Mouse (Mus musculus) MEL (cell line): ENCODE measurements around the gene Chuk. TPM values are rescaled to one million over a fixed set of nuclear protein-coding genes. Genes with fewer than 3 reads are reported as not detected.
A peak's percentile ranks its signal among the peaks of the same experiment; 100 is the strongest.

ENCODE experiments used
- DNase-seq: peaks from one replicate; pipeline ENCODE4 v3.0.0; 2011; ENCODE audit warnings: low read depth, low spot score
- H3K27ac ChIP-seq: 2 replicates; pipeline ENCODE4 v1.5.1; 2012; ENCODE audit warnings: low read depth, mild to moderate bottlenecking, control low read depth, low read length, moderate library complexity; ENCODE audit not compliant: control insufficient read depth
- H3K27me3 ChIP-seq, 2 experiments: fragments of 150-350 bp in 1 of 2; sonication (generic) in 1 of 2; 2 replicates each; pipeline ENCODE4 v1.6.1; 2012; ENCODE audit warnings: low read length in 2 of 2, mild to moderate bottlenecking in 2 of 2, improper control_type of control experiment in 1 of 2, moderate library complexity in 1 of 2; ENCODE audit not compliant: insufficient read depth in 2 of 2, control insufficient read depth in 1 of 2
- H3K36me3 ChIP-seq, 2 experiments: 2 replicates each; pipeline ENCODE4 v1.6.1; 2012 to 2014; ENCODE audit warnings: low read length in 2 of 2, improper control_type of control experiment in 1 of 2, inconsistent platforms in 1 of 2, mild to moderate bottlenecking in 1 of 2; ENCODE audit not compliant: insufficient read depth in 2 of 2, control insufficient read depth in 1 of 2
- H3K4me1 ChIP-seq, 2 experiments: fragments of 150-350 bp in 1 of 2; sonication (generic) in 1 of 2; 2 replicates each; pipeline ENCODE4 v1.6.1; 2012; ENCODE audit warnings: low read length in 2 of 2, improper control_type of control experiment in 1 of 2, mild to moderate bottlenecking in 1 of 2; ENCODE audit not compliant: insufficient read depth in 2 of 2, control insufficient read depth in 1 of 2
- H3K4me3 ChIP-seq, 2 experiments: fragments of 150-350 bp in 1 of 2; sonication (generic) in 1 of 2; 2 replicates each; pipeline ENCODE4 v1.5.1; 2012; ENCODE audit warnings: low read depth in 2 of 2, low read length in 2 of 2, mild to moderate bottlenecking in 2 of 2, moderate library complexity in 2 of 2, control low read depth in 1 of 2, improper control_type of control experiment in 1 of 2; ENCODE audit not compliant: control insufficient read depth in 1 of 2, insufficient read depth in 1 of 2
- H3K79me2 ChIP-seq: 2 replicates; pipeline ENCODE4 v1.6.1; 2012; ENCODE audit warnings: mild to moderate bottlenecking, low read length, moderate library complexity; ENCODE audit not compliant: control insufficient read depth, poor library complexity, insufficient read depth
- H3K9ac ChIP-seq: 2 replicates; pipeline ENCODE4 v1.6.1; 2012; ENCODE audit warnings: low read depth, mild to moderate bottlenecking, control low read depth, low read length, moderate library complexity; ENCODE audit not compliant: control insufficient read depth, poor library complexity, severe bottlenecking
- H3K9me3 ChIP-seq: fragments of 150-350 bp; sonication (generic); replicated peaks from 2 replicates; pipeline ENCODE4 v1.6.1; 2012; ENCODE audit warnings: mild to moderate bottlenecking, low read length, improper control_type of control experiment, moderate library complexity; ENCODE audit not compliant: insufficient read depth
- BHLHE40 ChIP-seq: IDR thresholded peaks from 2 replicates; pipeline ENCODE4 v1.6.1; 2012; ENCODE audit warnings: low read depth, mild to moderate bottlenecking, inconsistent platforms, low read length, improper control_type of control experiment, borderline replicate concordance
- CHD2 ChIP-seq: IDR thresholded peaks from 2 replicates; pipeline ENCODE4 v1.6.1; 2011; ENCODE audit warnings: low read length, improper control_type of control experiment
- CTCF ChIP-seq, 3 experiments: IDR thresholded peaks in 2 of 3; conservative IDR thresholded peaks in 1 of 3; 2 replicates each; pipeline ENCODE4 v1.5.1; 2011 to 2012; ENCODE audit warnings: low read length in 3 of 3, low read depth in 2 of 3, mild to moderate bottlenecking in 2 of 3, improper control_type of control experiment in 1 of 3, inconsistent platforms in 1 of 3, mixed read lengths in 1 of 3, moderate library complexity in 1 of 3; ENCODE audit not compliant: control insufficient read depth in 1 of 3, insufficient read depth in 1 of 3, poor library complexity in 1 of 3, severe bottlenecking in 1 of 3
- E2F4 ChIP-seq: IDR thresholded peaks from 2 replicates; pipeline ENCODE4 v1.6.1; 2011; ENCODE audit warnings: low read depth, low read length, improper control_type of control experiment, borderline replicate concordance
- ETS1 ChIP-seq: IDR thresholded peaks from 2 replicates; pipeline ENCODE4 v1.6.1; 2012; ENCODE audit warnings: low read depth, mild to moderate bottlenecking, inconsistent platforms, low read length, improper control_type of control experiment, moderate library complexity
- GABPA ChIP-seq: IDR thresholded peaks from 2 replicates; pipeline ENCODE4 v1.6.1; 2012; ENCODE audit warnings: low read depth, mild to moderate bottlenecking, inconsistent platforms, low read length, improper control_type of control experiment, moderate library complexity
- JUND ChIP-seq: IDR thresholded peaks from 2 replicates; pipeline ENCODE4 v1.6.1; 2011; ENCODE audit warnings: low read depth, mild to moderate bottlenecking, improper control_type of control experiment, low read length
- KAT2A ChIP-seq: conservative IDR thresholded peaks from 2 replicates; pipeline ENCODE4 v1.6.1; 2012; ENCODE audit warnings: low read depth, low read length, improper control_type of control experiment, inconsistent platforms
- MAX ChIP-seq: IDR thresholded peaks from 2 replicates; pipeline ENCODE4 v1.6.1; 2011; ENCODE audit warnings: low read length, improper control_type of control experiment
- MEF2A ChIP-seq: IDR thresholded peaks from 2 replicates; pipeline ENCODE4 v1.6.1; 2014; ENCODE audit warnings: low read depth, mild to moderate bottlenecking, inconsistent platforms, low read length, improper control_type of control experiment; ENCODE audit not compliant: poor library complexity, insufficient replicate concordance, severe bottlenecking; ENCODE audit errors: extremely low read depth
- MXI1 ChIP-seq: IDR thresholded peaks from 2 replicates; pipeline ENCODE4 v1.6.1; 2011; ENCODE audit warnings: mild to moderate bottlenecking, low read depth, low read length, improper control_type of control experiment
- NRF1 ChIP-seq: IDR thresholded peaks from 2 replicates; pipeline ENCODE4 v1.6.1; 2014; ENCODE audit warnings: low read depth, mild to moderate bottlenecking, inconsistent platforms, low read length, improper control_type of control experiment, moderate library complexity; ENCODE audit not compliant: poor library complexity, insufficient read depth, severe bottlenecking
- POLR2A ChIP-seq, 2 experiments: IDR thresholded peaks; 2 replicates each; pipeline ENCODE4 v1.6.1; 2011 to 2012; ENCODE audit warnings: low read length in 2 of 2, mild to moderate bottlenecking in 2 of 2, control low read depth in 1 of 2, improper control_type of control experiment in 1 of 2, low read depth in 1 of 2, moderate library complexity in 1 of 2; ENCODE audit not compliant: control insufficient read depth in 1 of 2, insufficient read depth in 1 of 2, poor library complexity in 1 of 2
- RAD21 ChIP-seq: IDR thresholded peaks from 2 replicates; pipeline ENCODE4 v1.6.1; 2011; ENCODE audit warnings: mild to moderate bottlenecking, low read depth, low read length, improper control_type of control experiment
- SIN3A ChIP-seq: IDR thresholded peaks from 2 replicates; pipeline ENCODE4 v1.6.1; 2012; ENCODE audit warnings: low read length, improper control_type of control experiment, inconsistent platforms
- SMC3 ChIP-seq: IDR thresholded peaks from 2 replicates; pipeline ENCODE4 v1.6.1; 2011; ENCODE audit warnings: low read depth, low read length, improper control_type of control experiment
- TBP ChIP-seq: IDR thresholded peaks from 2 replicates; pipeline ENCODE4 v1.8.0; 2011; ENCODE audit warnings: low read depth, low read length, improper control_type of control experiment
- TCF12 ChIP-seq: IDR thresholded peaks from 2 replicates; pipeline ENCODE4 v1.6.1; 2014; ENCODE audit warnings: low read depth, mild to moderate bottlenecking, inconsistent platforms, low read length, improper control_type of control experiment, moderate library complexity
- UBTF ChIP-seq: IDR thresholded peaks from 2 replicates; pipeline ENCODE4 v1.6.1; 2012; ENCODE audit warnings: low read depth, mild to moderate bottlenecking, inconsistent platforms, low read length, improper control_type of control experiment, moderate library complexity, borderline replicate concordance; ENCODE audit not compliant: insufficient read depth
- USF2 ChIP-seq, 2 experiments: IDR thresholded peaks; 2 replicates each; pipeline ENCODE4 v1.6.1; 2011 to 2012; ENCODE audit warnings: improper control_type of control experiment in 2 of 2, low read length in 2 of 2, borderline replicate concordance in 1 of 2, inconsistent platforms in 1 of 2, low read depth in 1 of 2, mild to moderate bottlenecking in 1 of 2; ENCODE audit not compliant: insufficient read depth in 1 of 2
- ZC3H11A ChIP-seq: IDR thresholded peaks from 2 replicates; pipeline ENCODE4 v1.6.1; 2012; ENCODE audit warnings: low read depth, mild to moderate bottlenecking, inconsistent platforms, low read length, improper control_type of control experiment
- ZKSCAN1 ChIP-seq: IDR thresholded peaks from 2 replicates; pipeline ENCODE4 v1.6.1; 2012; ENCODE audit warnings: low read depth, mild to moderate bottlenecking, inconsistent platforms, low read length, improper control_type of control experiment, moderate library complexity
- ZMIZ1 ChIP-seq: IDR thresholded peaks from 2 replicates; pipeline ENCODE4 v1.6.1; 2012; ENCODE audit warnings: low read depth, mild to moderate bottlenecking, inconsistent platforms, low read length, improper control_type of control experiment, moderate library complexity
- ZNF384 ChIP-seq: IDR thresholded peaks from 2 replicates; pipeline ENCODE4 v1.6.1; 2012; ENCODE audit warnings: low read depth, mild to moderate bottlenecking, inconsistent platforms, low read length, improper control_type of control experiment
- polyA plus RNA-seq, 2 experiments: library from polyadenylated mRNA; stranded (reverse) in 1 of 2; unstranded in 1 of 2; fragments of >175 nt in 1 of 2; fragments of >200 nt in 1 of 2; gene quantifications; 2 replicates each; pipeline versions ENCODE4 v1.2.1 to v1.2.4; 2012; ENCODE audit warnings: low replicate concordance in 2 of 2, low read depth in 1 of 2; ENCODE audit not compliant: insufficient read length in 2 of 2, insufficient read depth in 1 of 2, missing spikeins in 1 of 2
- total RNA-seq: library from RNA; depleted of rRNA; stranded (reverse); fragments of 300-350 nt; gene quantifications from 2 replicates; pipeline ENCODE4 v1.2.3, GENCODE M21; 2012

Chuk gene
- total and polyA plus RNA-seq, 3 experiments, result 50.5 to 463 (median 58.3) TPM

DNA sequence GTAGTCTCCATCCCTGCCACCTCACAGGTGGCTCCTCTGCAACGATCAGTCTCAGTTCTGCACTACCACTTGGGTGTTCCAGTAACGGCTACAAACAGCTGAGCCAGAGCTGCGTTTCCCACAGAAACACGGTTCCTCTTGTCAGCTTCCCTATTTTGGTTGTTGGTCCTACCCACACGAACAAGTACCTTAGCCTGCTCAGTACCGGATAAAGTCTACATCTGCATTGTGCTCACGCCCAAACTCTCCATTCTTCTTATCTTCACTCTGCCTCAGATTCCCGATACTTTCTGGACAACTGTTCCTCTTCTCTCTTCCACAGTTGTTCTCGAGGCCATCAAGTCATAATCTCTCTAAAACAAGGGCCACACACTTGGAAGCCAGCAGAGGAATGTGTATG, 37.1 kb upstream of the Chuk start (continued):
- TF ChIP-seq SIN3A (peak; percentile 98), GABPA (no peak), JUND (no peak), MXI1 (peak; percentile 75), TCF12 (peak; percentile 75), TBP (0 out of 2 replicates have a peak, but pooled peaks have one; percentile 47), ETS1 (peak; percentile 99)
- TF ChIP-seq, all 39 proteins: peak for 13

- Histone ChIP-seq H3K9ac (peak overlapping the region; percentile 21; the same call in 1 of the 2 replicates), H3K9me3 (no peaks in the 10 kb centered on the region), H3K4me1 (peaks cover 0 to 18% of the 10 kb centered on the region in 2 experiments; a peak in 2 of 4 replicates), H3K27me3 (no peaks in the 10 kb centered on the region), H3K79me2 (peaks cover 19% of the 10 kb centered on the region), H3K36me3 (peaks cover 7 to 23% of the 10 kb centered on the region in 2 experiments), H3K27ac (no peak overlapping the region), H3K4me3 (peak overlapping the region; percentile 0 to 40; a peak in 3 of 4 replicates)
- no peak for TF ChIP-seq ZNF384
- no peak for TF ChIP-seq USF2 (IDR thresholded peaks at IDR 0.05; ENCODE audit: borderline replicate concordance in 1 of 2, insufficient read depth in 1 of 2, low read depth in 1 of 2, low read length in 2 of 2)
- TF ChIP-seq MAX, result no peak
- TF ChIP-seq CHD2, result no peak
- DNase-seq, result no peak
Observed at GRCm38 (mm10) chr19:44135960-44136485, 28.7 kb upstream of the Chuk start.

DNA sequence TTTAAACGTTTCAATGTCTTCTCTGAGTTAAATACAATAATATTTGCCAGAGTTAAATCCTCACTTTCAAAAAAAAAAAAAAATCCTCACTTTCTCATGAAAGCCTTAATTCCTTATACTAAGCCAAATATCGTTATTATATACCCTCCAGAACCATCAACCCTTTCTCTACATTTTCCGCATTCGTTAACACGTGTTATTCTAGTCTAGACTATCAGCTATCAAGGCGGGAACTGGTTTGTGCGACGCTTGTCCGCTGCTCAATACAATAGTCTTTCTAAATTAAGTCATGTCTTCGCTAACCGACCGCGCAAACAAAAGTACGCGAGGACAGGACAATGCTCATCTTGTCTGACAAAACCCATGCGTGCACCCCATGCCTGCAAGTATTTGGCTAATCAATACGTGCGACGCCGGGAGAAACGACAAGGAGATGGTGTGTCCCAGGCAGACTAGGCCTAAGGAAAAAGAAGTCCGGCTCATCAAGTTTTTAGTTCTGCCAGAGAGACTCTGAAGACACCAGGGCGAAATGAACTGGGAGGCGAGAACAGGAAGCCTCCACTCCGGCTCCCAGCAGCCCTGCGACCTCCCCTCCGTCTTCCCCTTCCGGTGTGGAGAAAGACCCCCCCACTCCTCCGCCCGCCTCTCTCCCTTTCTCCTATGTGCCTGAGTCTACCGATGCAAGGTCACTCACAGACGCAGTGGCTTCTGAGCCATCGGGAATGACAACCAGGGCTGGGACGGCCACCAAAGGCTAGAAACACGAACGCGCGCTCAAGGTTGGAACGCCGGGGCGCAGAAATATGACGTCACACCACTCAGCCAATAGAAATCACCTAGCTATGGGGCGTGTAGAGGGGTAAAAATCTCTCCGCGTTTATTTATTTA, 28.0 kb upstream of the Chuk start, which contains the start of gene Cwf19l1:
Gene Cwf19l1 (minus strand): TSS at position 805 of the 888 bp plus-strand sequence.
- H3K4me1 ChIP-seq, result peaks cover 0 to 18% of the 10 kb centered on the region in 2 experiments; a peak in 2 of 4 replicates
- H3K36me3 ChIP-seq, result peaks cover 10 to 23% of the 10 kb centered on the region in 2 experiments
- H3K27me3 ChIP-seq, result no peaks in the 10 kb centered on the region
- peak within 1 kb of the TSS; percentile 78 for H3K9ac ChIP-seq
- H3K9me3 ChIP-seq, result no peaks in the 10 kb centered on the region
- peak; percentile 96 for DNase-seq
- peak within 1 kb of the TSS; percentile 52 to 80 for H3K4me3 ChIP-seq
- H3K27ac ChIP-seq, result peak within 1 kb of the TSS; percentile 88
- peaks cover 19% of the 10 kb centered on the region for H3K79me2 ChIP-seq
- no peak for TF ChIP-seq ETS1
- TF ChIP-seq BHLHE40, result no peak
- peak; percentile 79 for TF ChIP-seq TBP
- no peak for TF ChIP-seq CTCF (IDR thresholded peaks at IDR 0.05 in 2 of 3, conservative IDR thresholded peaks at IDR 0.05 in 1 of 3; ENCODE audit: control insufficient read depth in 1 of 3, insufficient read depth in 1 of 3, low read depth in 2 of 3, low read length in 3 of 3, poor library complexity in 1 of 3, severe bottlenecking in 1 of 3)
- TF ChIP-seq POLR2A (IDR thresholded peaks at IDR 0.05; ENCODE audit: control insufficient read depth in 1 of 2, insufficient read depth in 1 of 2, low read depth in 1 of 2, low read length in 2 of 2, poor library complexity in 1 of 2), result peak; percentile 81 to 95
- no peak for TF ChIP-seq TCF12
- peak; percentile 25; the same call in 1 of the 2 replicates for TF ChIP-seq KAT2A
- no peak for TF ChIP-seq UBTF
- TF ChIP-seq GABPA, result no peak
- TF ChIP-seq E2F4, result peak; percentile 80
- TF ChIP-seq RAD21, result no peak
- no peak for TF ChIP-seq ZNF384
- TF ChIP-seq ZMIZ1, result 0 out of 2 replicates have a peak, but pooled peaks have one; percentile 8
- TF ChIP-seq ZKSCAN1, result no peak
- TF ChIP-seq CHD2, result no peak
- TF ChIP-seq ZC3H11A, result no peak
- TF ChIP-seq SMC3, result no peak
- TF ChIP-seq SIN3A, result peak; percentile 78; the same call in 1 of the 2 replicates
- no peak for TF ChIP-seq JUND
- TF ChIP-seq NRF1, result no peak
- TF ChIP-seq MEF2A, result no peak
